Mouse (Mus musculus) T-helper 17 cell (primary cell): ENCODE measurements around the gene Pparg.

Experiments
- in situ Hi-C, 2 experiments: fragments of 300-600 bp; cut with MboI, MseI; formaldehyde crosslinking; loops; 1 replicate in 1 of 2; 2 replicates in 1 of 2; pipeline ENCODE4 v1.15.1; 2025; ENCODE audit warnings: high pct_unique_total_duplicates in 2 of 2

The Pparg gene

DNA sequence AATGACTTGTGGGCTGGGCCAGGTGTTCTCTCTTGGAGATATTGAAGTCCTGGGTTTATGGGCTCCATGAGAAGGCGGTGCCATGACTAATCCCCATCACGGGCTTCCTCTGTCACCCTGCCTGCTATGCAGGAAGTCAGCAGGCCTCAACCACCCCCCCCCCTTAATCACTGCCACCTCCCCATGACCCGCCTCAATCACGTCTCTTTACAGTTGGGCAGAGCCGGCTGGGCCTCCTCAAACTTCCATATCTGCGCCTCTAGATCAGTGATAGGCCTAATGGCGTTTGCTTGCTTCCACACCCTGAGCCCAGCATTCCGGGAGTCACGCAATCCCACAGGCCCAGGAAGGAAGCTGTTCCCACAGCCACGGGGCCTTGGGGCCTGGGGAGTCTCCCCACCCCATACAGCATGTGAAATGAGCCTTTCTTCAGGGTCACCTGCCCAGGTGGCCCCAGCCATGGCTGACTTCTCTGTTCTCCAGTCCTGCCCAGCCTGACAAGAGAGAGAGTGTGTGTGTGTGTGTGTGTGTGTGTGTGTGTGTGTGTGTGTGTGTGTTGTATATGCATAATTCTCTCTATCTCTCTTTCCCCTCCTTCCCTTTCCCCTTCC, 142.9 kb downstream of the Pparg start:
- in situ Hi-C loops = no loop called here

DNA sequence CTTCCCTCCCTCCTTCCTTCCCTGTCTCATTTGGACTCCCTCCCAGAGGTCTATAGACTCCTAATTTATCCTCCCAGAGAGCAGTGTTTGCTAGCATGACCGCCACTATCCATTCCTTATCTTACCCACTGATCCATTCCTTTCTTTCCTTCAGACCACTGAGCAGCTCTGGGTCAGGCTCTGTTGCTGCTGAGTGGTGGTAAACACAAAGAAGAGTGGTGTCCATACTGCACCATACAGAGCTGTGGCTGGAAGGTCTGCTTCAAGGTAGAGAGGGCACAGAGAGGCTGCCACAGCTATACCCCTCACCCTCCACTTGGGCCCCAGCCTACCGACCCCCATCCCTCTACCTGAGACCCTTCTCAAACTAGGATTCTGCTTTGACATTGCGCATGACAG, 143.4 kb downstream of the Pparg start:
- in situ Hi-C loops = no loop called here

DNA sequence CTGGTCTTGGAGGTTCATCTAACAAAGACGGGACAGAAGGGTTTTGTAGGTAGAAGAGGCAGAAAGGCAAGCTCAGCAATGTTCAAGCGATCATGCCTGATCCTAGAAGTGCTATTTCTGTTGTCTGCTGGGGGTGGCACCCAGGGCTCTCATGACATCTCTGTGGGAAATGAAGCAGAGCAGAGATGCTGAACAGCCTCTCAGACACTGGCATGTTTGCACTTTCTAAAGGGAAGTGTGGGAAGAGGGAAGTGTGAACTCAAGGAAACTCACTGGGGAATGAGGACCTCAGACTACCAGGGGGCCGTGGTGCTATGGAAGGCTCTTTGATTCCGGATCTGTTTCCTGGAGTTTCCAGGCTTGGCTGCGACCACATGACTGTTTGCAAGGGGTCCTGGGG, 144.2 kb downstream of the Pparg start:
- in situ Hi-C loops = no loop called here

DNA sequence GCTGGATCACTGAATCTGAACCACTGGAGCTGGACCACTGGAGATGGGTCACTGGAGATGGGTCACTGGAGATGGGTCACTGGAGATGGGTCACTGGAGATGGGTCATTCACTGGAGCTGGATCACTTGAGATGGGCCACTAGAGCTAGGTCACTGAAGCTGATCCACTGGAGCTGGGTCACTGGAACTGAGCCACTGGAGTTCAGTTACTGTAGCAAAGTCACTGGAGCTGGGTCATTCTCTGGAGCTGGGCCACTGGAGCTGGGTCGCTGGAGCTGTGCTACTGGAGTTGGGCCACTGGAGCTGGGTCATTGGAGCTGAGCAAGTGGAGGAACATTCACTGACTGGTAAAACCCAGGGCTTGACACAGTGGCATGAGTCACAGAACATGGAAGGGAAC, 145.7 kb downstream of the Pparg start:
- in situ Hi-C loops = no loop called here

DNA sequence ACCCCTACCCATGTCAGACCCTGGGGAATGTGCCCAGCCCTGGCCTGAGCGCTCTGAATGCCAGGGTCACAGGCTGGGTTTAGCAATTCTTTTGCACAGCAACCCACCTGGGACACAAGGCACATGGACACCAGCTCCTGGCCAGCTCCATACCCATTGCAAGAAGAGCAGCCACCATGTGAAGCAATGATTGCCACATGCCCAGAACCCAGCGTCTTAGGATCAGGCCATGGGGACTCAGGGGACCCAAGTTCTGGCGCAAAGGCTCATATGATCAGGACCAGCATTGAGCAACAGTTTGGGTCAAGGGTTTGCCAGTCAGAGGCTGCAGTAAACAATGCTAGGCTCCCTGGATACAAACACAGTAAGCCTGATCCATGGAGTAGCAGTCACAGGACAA, 150.7 kb downstream of the Pparg start:
- in situ Hi-C loops = no loop called here

DNA sequence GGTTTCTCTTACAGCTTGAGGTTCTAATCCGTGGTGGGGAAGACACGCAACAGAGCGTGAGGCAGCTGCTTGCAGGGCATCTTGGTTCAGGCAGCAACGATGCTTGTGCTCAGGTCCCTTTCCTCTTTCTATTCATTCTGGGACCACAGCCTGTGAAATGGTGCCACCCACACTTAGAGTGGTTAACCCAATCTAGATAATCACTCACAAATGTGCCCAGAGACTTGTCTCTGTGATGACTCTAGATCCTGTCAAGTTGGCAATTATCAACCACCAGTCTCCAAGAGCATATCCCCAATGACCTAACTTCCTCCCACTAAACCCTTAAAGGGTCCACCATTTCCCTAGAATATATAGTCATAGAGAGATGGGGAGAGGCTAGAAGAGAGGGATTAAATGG, 152.5 kb downstream of the Pparg start:
- in situ Hi-C loops = no loop called here

DNA sequence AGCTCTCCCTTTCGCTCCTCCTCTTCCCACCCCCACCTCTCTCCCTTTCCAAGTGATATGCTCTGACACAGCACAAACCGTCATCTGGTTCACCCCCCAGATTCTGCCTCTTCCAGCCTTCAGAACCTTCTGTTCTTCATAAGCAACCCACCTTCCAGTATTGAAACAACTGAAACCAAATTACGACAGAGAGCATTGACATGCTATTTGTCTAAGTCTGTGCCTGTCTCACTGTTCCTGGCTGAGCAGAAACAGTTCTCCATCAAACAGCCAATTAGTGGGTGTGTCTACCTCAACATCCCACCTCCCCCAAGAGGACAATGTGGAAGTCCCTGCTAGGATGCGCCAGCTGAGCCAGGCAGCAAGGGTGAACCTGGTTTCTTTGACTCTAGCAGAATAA, 157.2 kb downstream of the Pparg start:
- in situ Hi-C loops = no loop called here

DNA sequence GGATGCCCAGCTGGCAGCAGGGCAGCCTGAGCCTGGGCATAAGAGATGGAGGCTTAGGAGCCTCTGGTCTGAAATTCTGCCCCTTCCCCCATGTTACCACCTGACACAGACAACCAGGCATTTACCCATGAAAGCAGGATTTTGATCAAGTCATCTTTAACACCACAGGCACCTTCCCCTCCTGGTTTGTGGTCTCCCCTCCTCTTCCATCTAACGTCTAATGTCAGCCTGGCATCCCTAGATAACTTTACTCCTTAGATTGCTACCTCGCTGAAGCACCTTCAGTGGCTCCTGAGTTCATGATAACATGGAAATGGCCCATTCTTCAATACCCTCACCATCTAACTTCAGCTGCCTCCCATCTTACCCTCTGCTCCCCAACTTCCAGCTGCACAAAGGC, 157.6 kb downstream of the Pparg start:
- in situ Hi-C loops = no loop called here

DNA sequence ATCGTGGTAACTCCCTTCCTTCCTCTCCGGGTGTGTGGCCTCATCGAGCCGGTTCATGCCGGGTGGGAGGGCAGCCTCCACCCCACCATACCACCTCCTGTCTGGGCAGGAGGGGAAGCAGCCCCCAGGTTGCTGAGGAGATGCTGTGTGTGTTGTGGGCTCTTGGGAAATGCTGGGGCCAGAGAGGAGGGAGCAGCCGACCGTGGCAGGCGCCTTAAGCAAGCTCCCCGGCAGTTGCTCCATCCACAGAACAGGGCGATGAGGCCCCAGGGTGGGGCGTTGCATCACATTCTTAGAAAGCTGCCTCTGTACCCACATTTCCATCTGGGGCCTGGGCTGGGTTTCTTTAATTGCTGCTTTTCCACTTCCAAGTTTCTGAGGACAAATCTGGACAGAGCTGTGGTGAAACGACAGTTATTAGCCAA, 158.5 kb downstream of the Pparg start:
- in situ Hi-C loops = no loop called here

DNA sequence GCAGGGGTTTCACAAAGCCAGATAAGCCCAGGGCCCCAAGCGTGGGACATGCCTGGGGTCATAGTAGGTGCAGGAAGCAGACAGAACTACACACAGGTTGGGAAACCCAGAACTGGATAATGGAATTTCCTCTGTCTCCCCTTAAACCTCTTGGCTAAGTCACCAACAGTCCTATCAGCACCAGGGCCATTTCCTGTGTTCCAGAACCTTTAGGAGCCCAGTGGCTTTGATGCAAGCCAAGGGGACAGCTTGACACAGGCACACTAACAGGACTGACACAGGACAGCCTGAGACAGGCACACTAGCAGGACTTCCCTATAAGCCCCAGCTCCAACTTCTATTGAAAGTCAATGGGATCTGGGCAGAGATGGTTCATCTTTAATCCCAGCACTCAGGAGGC, 161.2 kb downstream of the Pparg start:
- in situ Hi-C loops = no loop called here

DNA sequence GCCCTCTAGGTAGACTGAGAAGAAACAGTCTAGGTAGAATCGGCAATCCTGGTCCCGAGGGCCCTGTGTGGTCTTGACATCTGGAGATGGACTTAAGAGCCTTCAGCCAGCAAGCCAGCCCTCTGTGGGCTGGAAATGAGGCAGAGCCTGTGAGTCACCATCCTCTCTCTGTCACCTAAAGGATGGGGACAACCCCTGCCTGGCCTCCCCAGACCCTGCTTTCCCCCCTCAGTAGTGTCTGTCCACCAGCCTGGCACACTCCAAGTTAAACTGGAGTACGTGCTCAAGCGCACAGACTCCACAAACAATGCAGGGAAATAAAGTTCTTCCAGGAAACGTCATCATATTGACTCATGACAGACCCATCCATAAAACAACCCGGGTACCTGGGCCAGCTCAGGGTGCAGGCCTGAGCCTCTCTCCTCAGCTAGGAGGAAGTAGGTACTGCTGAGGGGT, 162.0 kb downstream of the Pparg start:
- in situ Hi-C loops = no loop called here

DNA sequence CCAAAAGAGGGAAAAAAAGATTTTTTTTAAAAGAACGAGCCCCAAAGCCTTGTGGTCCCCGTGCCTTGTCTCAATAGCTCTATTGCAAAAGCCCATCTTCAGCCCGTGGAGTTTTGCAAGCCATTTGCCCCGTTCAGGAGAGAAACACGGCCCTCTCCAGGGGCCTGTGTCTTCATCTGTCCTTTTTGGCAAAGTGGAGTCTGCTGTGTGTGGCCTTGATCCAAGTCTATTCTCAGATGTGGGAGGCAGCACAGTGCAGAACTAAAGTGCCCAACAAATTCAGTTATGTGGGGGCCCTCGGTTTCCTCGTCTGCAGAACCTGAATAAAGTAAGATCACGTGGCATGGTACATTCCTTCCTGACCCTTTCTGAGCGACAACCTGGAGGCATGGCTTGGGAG, 162.4 kb downstream of the Pparg start:
- in situ Hi-C loops = no loop called here

DNA sequence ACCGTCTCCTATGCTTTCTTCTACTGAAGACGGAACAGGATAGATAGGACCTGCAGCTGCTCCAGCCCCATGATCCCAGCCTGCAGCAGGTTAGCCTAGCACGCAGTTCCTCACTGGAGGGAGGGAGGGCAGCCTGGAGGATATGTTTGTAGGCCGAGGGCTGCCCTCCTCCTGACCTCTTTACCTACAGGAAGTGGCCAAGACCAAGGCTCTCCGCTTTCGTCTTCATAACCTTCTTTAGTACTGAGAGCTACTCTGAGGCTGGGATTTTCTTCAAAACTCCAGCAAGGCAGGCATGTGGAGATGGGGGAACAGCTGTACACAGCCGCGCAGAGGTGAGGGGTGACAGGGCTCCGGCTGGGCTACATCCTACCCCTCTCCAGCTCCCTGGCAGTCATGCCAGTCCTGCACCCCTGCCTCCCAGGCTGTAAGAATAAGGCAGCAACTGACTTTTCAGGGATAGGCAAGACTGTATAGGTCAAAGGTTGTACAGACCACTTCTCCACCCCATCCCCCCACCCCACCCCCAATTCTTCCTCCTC, 163.8 kb downstream of the Pparg start:
- in situ Hi-C loops = no loop called here

DNA sequence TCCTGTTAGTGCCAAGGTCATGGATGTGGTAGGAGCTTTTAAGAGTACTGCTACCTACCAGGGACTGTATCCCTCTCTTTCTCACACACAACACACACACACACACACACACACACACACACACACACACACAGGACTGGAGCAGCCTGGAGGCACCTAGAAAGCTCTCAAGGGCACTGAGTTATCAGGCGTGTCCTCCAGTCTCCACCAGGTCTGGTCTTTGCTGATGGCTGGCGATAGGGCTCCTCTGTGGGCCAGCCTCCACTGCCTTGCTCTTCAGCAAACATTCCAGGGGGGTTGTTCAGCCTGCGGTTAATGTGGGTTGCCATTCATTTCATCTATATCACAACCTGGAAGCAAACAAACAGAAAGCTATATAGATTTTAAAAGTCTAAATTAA, 166.7 kb downstream of the Pparg start:
- in situ Hi-C loops = loop anchor here in 1 of 2 experiments (5.0 kb wide), 1 partner anchor 45 kb away; no protein-coding TSS in a partner anchor

DNA sequence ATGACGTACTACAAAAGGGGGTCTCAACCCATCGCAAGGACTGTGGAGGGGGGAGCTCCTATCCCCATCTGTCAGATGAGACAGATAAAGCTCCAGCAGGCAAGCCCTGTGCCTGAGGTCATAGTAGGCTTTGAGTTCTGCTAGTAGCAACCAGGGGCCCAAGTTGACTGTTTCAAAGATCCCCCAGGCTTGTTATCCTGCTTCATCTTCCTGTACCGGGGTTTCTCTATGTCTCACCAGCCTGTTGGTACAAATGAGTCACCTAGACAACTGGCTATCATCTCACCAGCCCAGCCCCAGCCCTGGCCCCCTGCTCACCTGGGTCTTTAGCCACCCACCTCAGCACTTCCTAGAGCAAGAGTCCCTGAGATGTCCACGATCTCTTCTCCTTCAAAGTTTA, 167.6 kb downstream of the Pparg start:
- in situ Hi-C loops = loop anchor here in 1 of 2 experiments (5.0 kb wide), 1 partner anchor 46 kb away; no protein-coding TSS in a partner anchor

DNA sequence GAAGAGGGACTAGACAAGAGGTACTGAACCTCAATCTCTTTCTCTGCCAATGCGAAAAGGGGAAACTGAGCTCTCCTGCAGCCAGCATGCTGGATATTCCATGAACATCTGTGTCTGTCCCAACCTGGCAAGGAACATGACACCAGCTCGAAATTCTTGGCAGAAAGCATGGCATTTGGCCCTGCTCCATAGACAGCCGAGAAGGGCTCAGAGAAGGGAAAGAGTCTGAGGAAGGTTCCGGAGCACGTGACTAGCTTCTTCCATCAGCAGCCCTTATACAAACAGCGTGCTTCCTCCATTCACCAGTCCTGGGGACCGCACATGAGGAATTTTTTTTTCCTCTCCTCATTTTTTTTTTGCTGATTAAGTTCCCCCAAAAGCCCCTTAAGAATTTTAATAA, 173.9 kb downstream of the Pparg start:
- in situ Hi-C loops = loop anchor here (5.0 to 10.0 kb wide), 3 partner anchors 150 to 307 kb away; partner anchors contain the start of gene Gm17482 (in 2 of the 2)

DNA sequence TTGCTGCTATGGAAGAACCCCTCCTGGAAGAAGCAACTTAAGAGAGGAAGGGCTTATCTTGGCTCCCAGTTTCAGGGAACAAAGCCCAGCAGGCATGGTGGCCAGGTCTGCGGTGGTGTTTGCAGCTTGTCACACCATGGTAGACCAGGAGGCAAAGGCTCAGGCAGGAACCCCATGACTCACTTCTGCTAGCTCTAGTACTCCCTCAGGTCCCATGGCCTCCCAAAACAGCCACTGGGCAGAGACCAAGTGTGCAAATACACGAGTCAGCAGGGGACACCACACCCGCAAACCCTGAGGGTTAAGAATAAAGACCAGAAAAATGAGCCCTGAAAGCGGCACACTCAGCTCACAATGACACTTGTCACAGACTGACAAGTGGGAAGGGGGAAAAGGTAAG, 175.4 kb downstream of the Pparg start:
- in situ Hi-C loops = loop anchor here (5.0 to 10.0 kb wide), 3 partner anchors 151 to 309 kb away; partner anchors contain the start of gene Gm17482 (in 2 of the 2)

DNA sequence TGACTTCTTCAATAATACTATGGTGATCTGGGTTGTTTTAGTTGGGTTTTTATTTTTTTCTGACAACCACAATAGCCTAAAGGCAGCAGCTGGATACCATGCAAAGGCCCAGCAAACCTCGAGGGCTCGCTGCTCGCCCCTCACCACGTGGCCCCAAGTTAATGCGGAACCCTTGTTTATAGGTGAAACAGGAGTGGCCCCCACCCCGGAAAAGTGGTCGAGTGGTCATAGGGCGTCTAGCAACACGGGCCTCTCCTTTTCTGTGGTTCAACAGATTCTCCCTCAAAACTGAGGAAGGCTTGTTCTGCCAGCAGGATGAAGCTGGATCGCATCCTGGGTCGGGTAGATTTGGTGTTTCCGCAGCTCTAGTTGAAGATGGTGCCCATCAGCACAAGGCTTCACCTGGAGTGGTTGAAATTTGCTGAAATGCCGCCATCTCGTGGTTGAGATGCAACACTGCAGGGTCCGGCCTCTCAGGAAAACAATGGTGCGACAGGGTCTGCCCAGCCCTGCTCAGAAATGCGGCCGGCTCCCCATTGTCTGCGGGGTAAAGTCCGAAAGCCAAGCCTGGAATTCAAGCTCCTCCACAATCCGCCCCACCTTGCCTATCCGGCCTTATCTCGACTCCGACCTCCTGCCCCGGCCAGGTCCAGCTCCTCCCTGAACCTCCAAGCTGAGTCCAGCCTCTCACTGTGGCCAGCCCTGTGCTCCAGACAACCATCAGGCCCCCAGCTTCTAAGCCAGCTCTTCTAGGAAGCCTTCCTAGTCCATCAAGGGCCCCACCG, 178.1 kb downstream of the Pparg start:
- in situ Hi-C loops = loop anchor here (5.0 to 10.0 kb wide), 3 partner anchors 154 to 312 kb away; partner anchors contain the start of gene Gm17482 (in 2 of the 2)
